Mouse (Mus musculus): ENCODE results near the gene Gatc.
"Not testable (repeated sequence)": the region's sequence is repeated elsewhere in the genome, so short reads cannot be mapped to it uniquely, and the experiment has no call there.

Gene Gatc
- long read RNA-seq, experiment 1, transcript Gatc-201 (3 exons, 1,797 nt): major isoform, 8 of 8 reads
- long read RNA-seq, experiment 1, partial matches to known transcripts: 0 of 8 reads
- long read RNA-seq, experiment 1, other reads (novel, unspliced or antisense): 0 of 8 reads
- long read RNA-seq, experiment 2, transcript Gatc-201 (3 exons, 1,797 nt): major isoform, 12 of 15 reads
- long read RNA-seq, experiment 2, partial matches to known transcripts: 0 of 15 reads
- long read RNA-seq, experiment 2, other reads (novel, unspliced or antisense): 3 of 15 reads

- intact Hi-C loops (cut with DNase I): loop anchor here (2.0 to 5.0 kb wide), 2 partner anchors 14 to 58 kb away; partner anchors contain the start of gene Srsf9
Measured at GRCm38 (mm10) chr5:115340577-115341313, at the start of gene Gatc, which contains the start of gene Triap1. Gene Gatc (minus strand): TSS chr5:115341178. Gene Triap1 (plus strand): TSS chr5:115341225.

GRCm38 (mm10) chr5:115378882-115379281 lies 37.9 kb upstream of the Gatc start:
- intact Hi-C loops (cut with DNase I): not testable (repeated sequence)

- intact Hi-C loops (cut with DNase I): no loop called here
Measured at GRCm38 (mm10) chr5:115375436-115375835, 34.5 kb upstream of the Gatc start.

- intact Hi-C loops (cut with DNase I): no loop called here
Measured at GRCm38 (mm10) chr5:115374204-115374820, 33.3 kb upstream of the Gatc start.

GRCm38 (mm10) chr5:115373441-115374203 lies 32.6 kb upstream of the Gatc start:
- intact Hi-C loops (cut with DNase I): no loop called here

GRCm38 (mm10) chr5:115371736-115372135 lies 30.8 kb upstream of the Gatc start:
- intact Hi-C loops (cut with DNase I): no loop called here

GRCm38 (mm10) chr5:115364782-115365181 lies 23.8 kb upstream of the Gatc start:
- intact Hi-C loops (cut with DNase I): no loop called here

- intact Hi-C loops (cut with DNase I): no loop called here
Measured at GRCm38 (mm10) chr5:115362819-115363714, 22.1 kb upstream of the Gatc start.

GRCm38 (mm10) chr5:115362216-115362615 lies 21.2 kb upstream of the Gatc start:
- intact Hi-C loops (cut with DNase I): no loop called here

GRCm38 (mm10) chr5:115359851-115360372 lies 18.9 kb upstream of the Gatc start:
- intact Hi-C loops (cut with DNase I): loop anchor here (2.0 kb wide), 1 partner anchor 81 kb away; no protein-coding TSS in a partner anchor

GRCm38 (mm10) chr5:115359438-115359837 lies 18.5 kb upstream of the Gatc start:
- intact Hi-C loops (cut with DNase I): loop anchor here (2.0 kb wide), 1 partner anchor 81 kb away; no protein-coding TSS in a partner anchor

- intact Hi-C loops (cut with DNase I): loop anchor here (2.0 kb wide), 1 partner anchor 82 kb away; no protein-coding TSS in a partner anchor
Measured at GRCm38 (mm10) chr5:115358872-115359271, 17.9 kb upstream of the Gatc start.

GRCm38 (mm10) chr5:115355070-115355469 lies 14.1 kb upstream of the Gatc start:
- intact Hi-C loops (cut with DNase I): no loop called here

- intact Hi-C loops (cut with DNase I): no loop called here
Measured at GRCm38 (mm10) chr5:115351348-115351747, 10.4 kb upstream of the Gatc start.

- intact Hi-C loops (cut with DNase I): loop anchor here (5.0 kb wide), 1 partner anchor 107 kb away; no protein-coding TSS in a partner anchor
Measured at GRCm38 (mm10) chr5:115349225-115349555, 8.2 kb upstream of the Gatc start.

- intact Hi-C loops (cut with DNase I): loop anchor here (5.0 kb wide), 1 partner anchor 106 kb away; no protein-coding TSS in a partner anchor
Measured at GRCm38 (mm10) chr5:115348546-115349224, 7.7 kb upstream of the Gatc start, which contains the start of gene Cox6a1. Gene Cox6a1 (minus strand): TSS chr5:115348981.

- intact Hi-C loops (cut with DNase I): loop anchor here (5.0 kb wide), 1 partner anchor 105 kb away; no protein-coding TSS in a partner anchor
Measured at GRCm38 (mm10) chr5:115347564-115347963, 6.6 kb upstream of the Gatc start.

GRCm38 (mm10) chr5:115341314-115342165 lies 562 bp upstream of the Gatc start:
- intact Hi-C loops (cut with DNase I): loop anchor here (2.0 to 5.0 kb wide), 2 partner anchors 15 to 59 kb away; partner anchors contain the start of gene Srsf9

All from adrenal gland (tissue).